Mouse (Mus musculus): ENCODE measurements around the gene Kntc1. TPM values are rescaled to one million over a fixed set of nuclear protein-coding genes. Genes with fewer than 3 reads are reported as not detected.

Kntc1 gene
- polyA plus RNA-seq, 1 experiment from 2014 or later: 51.5 TPM

DNA sequence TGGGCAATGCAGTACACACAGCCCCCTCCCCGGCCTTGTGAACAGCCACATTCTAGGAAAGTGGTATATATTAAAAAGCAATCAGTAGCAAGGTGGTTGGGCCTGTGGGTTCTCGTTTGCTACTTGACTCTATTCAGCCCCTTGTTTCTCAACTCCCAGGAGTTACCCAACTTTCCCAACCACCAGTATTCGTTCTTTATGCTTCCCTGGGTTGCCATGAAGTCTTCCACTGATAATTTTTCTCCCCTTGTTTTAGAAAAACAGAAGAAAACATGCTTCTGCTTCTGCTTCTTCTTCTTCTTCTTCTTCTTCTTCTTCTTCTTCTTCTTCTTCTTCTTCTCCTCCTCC is 93.4 kb downstream of the Kntc1 start:
- WGBS: 64% methylated on average over 3 of the region's 3 CpGs
- Histone ChIP-seq H3K9me3 (no peaks in the 10 kb centered on the region), H3K4me1 (replicated peaks) (no peaks in the 10 kb centered on the region), H3K27me3 (no peaks in the 10 kb centered on the region), H3K36me3 (no peaks in the 10 kb centered on the region), H3K4me2 (no peak overlapping the region), H3K4me3 (replicated peaks) (no peak overlapping the region), H3K27ac (no peak overlapping the region), H3K9ac (replicated peaks) (no peak overlapping the region)
- ATAC-seq (ENCODE audit: insufficient number of reproducible peaks, insufficient read depth, low FRiP score, low TSS enrichment, low read depth): no peak

- H3K4me2 ChIP-seq: no peak overlapping the region
- 55% methylated on average over 4 of the region's 4 CpGs for whole genome bisulfite sequencing
- H3K27me3 ChIP-seq: no peaks in the 10 kb centered on the region
- H3K36me3 ChIP-seq: no peaks in the 10 kb centered on the region
- no peak overlapping the region for H3K27ac ChIP-seq
- H3K4me3 ChIP-seq (replicated peaks): no peak overlapping the region
- no peaks in the 10 kb centered on the region for H3K4me1 ChIP-seq (replicated peaks)
- H3K9me3 ChIP-seq: no peaks in the 10 kb centered on the region
- H3K9ac ChIP-seq (replicated peaks): no peak overlapping the region
- no peak for ATAC-seq (ENCODE audit: insufficient number of reproducible peaks, insufficient read depth, low FRiP score, low TSS enrichment, low read depth)
Measured at GRCm38 (mm10) chr5:123843816-123844215, 94.3 kb downstream of the Kntc1 start.

DNA sequence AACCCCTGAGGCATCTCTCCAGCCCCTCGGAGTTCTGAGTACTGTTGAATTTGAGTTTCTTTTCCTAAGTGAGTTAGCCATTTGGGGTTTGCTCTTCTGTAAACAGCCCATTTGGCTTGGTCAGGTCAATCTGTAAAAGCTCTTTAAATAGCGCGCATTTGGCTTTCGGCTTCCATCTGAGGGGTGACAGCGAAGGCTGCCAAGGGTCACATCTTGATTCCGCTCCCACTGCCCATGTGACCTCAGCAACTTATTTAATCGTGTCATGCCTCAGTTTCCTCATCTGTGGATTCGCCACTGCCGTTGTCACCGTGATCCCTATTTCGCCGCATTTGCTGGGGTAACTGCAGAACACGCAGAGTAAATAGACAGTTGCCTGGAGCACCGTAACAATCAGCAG is 94.8 kb downstream of the Kntc1 start:
- Histone ChIP-seq H3K9ac (replicated peaks) (no peak overlapping the region), H3K4me2 (no peak overlapping the region), H3K4me3 (replicated peaks) (no peak overlapping the region), H3K36me3 (no peaks in the 10 kb centered on the region), H3K27ac (no peak overlapping the region), H3K4me1 (replicated peaks) (no peaks in the 10 kb centered on the region), H3K9me3 (no peaks in the 10 kb centered on the region), H3K27me3 (no peaks in the 10 kb centered on the region)
- 95% methylated on average over 14 of the region's 14 CpGs for WGBS
- no peak for ATAC-seq (ENCODE audit: insufficient number of reproducible peaks, insufficient read depth, low FRiP score, low TSS enrichment, low read depth)

GRCm38 (mm10) chr5:123851398-123851797 is 101.9 kb downstream of the Kntc1 start:
- Histone ChIP-seq H3K4me2 (no peak overlapping the region), H3K4me1 (replicated peaks) (no peaks in the 10 kb centered on the region), H3K36me3 (no peaks in the 10 kb centered on the region), H3K27me3 (no peaks in the 10 kb centered on the region), H3K27ac (no peak overlapping the region), H3K9me3 (peaks cover 6% of the 10 kb centered on the region; the same call in 1 of the 2 replicates), H3K9ac (replicated peaks) (no peak overlapping the region), H3K4me3 (replicated peaks) (no peak overlapping the region)
- no peak for ATAC-seq (ENCODE audit: insufficient number of reproducible peaks, insufficient read depth, low FRiP score, low TSS enrichment, low read depth)
- 33% methylated on average over 2 of the region's 2 CpGs for WGBS

GRCm38 (mm10) chr5:123853877-123854504 is 104.5 kb downstream of the Kntc1 start:
- peaks cover 6% of the 10 kb centered on the region; the same call in 1 of the 2 replicates for H3K9me3 ChIP-seq
- 87% methylated on average over 11 of the region's 11 CpGs for WGBS
- no peak overlapping the region for H3K9ac ChIP-seq (replicated peaks)
- ATAC-seq (ENCODE audit: insufficient number of reproducible peaks, insufficient read depth, low FRiP score, low TSS enrichment, low read depth): no peak
- no peaks in the 10 kb centered on the region; the same call in 1 of the 2 replicates for H3K4me1 ChIP-seq (replicated peaks)
- no peaks in the 10 kb centered on the region for H3K27me3 ChIP-seq
- H3K4me3 ChIP-seq (replicated peaks): no peak overlapping the region
- H3K27ac ChIP-seq: no peak overlapping the region
- no peak overlapping the region for H3K4me2 ChIP-seq
- H3K36me3 ChIP-seq: no peaks in the 10 kb centered on the region

- Histone ChIP-seq H3K4me2 (no peak overlapping the region), H3K4me1 (replicated peaks) (peaks cover 5% of the 10 kb centered on the region; the same call in 1 of the 2 replicates), H3K9ac (replicated peaks) (no peak overlapping the region), H3K27me3 (no peaks in the 10 kb centered on the region), H3K4me3 (replicated peaks) (no peak overlapping the region), H3K27ac (no peak overlapping the region), H3K9me3 (peaks cover 6% of the 10 kb centered on the region; the same call in 1 of the 2 replicates), H3K36me3 (no peaks in the 10 kb centered on the region)
- ATAC-seq (ENCODE audit: insufficient number of reproducible peaks, insufficient read depth, low FRiP score, low TSS enrichment, low read depth): no peak
- WGBS: 91% methylated on average over 9 of the region's 9 CpGs
Measured at GRCm38 (mm10) chr5:123854511-123854910, 105.0 kb downstream of the Kntc1 start.

DNA sequence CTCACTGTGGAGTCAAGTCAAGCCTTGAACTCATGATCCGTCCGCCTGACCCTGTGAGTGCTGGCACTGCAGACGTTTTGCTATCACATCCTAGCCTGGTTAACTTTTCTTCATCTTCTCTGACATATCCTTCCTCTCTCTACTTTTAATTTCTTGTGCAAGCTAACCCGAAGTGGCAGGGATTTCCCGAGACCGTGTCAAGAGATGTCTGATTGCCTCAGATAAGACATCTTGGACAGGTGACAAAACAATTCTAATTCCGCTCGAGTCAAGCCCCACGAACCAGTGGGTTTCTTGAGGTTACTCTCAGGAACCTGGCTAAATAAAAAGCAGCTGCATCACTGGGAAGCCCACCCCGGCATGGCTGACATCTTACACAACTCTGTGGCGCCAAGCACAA is 109.3 kb downstream of the Kntc1 start:
- H3K4me1 ChIP-seq (replicated peaks): peaks cover 7% of the 10 kb centered on the region; the same call in 1 of the 2 replicates
- no peak overlapping the region for H3K4me2 ChIP-seq
- ATAC-seq (ENCODE audit: insufficient number of reproducible peaks, insufficient read depth, low FRiP score, low TSS enrichment, low read depth): no peak
- no peaks in the 10 kb centered on the region for H3K36me3 ChIP-seq
- peaks cover 6% of the 10 kb centered on the region; the same call in 1 of the 2 replicates for H3K9me3 ChIP-seq
- H3K9ac ChIP-seq (replicated peaks): no peak overlapping the region
- H3K27me3 ChIP-seq: no peaks in the 10 kb centered on the region
- H3K27ac ChIP-seq: no peak overlapping the region
- H3K4me3 ChIP-seq (replicated peaks): no peak overlapping the region
- WGBS: 77% methylated on average over 11 of the region's 11 CpGs

GRCm38 (mm10) chr5:123862374-123863350 is 113.1 kb downstream of the Kntc1 start:
- Histone ChIP-seq H3K27ac (no peak overlapping the region), H3K9ac (replicated peaks) (no peak overlapping the region), H3K27me3 (no peaks in the 10 kb centered on the region), H3K4me2 (no peak overlapping the region), H3K36me3 (no peaks in the 10 kb centered on the region), H3K4me3 (replicated peaks) (no peak overlapping the region), H3K9me3 (no peaks in the 10 kb centered on the region), H3K4me1 (replicated peaks) (peaks cover 7% of the 10 kb centered on the region; the same call in 1 of the 2 replicates)
- ATAC-seq (ENCODE audit: insufficient number of reproducible peaks, insufficient read depth, low FRiP score, low TSS enrichment, low read depth): no peak
- WGBS: 87% methylated on average over 15 of the region's 15 CpGs

GRCm38 (mm10) chr5:123863934-123864333 is 114.4 kb downstream of the Kntc1 start:
- Histone ChIP-seq H3K9me3 (no peaks in the 10 kb centered on the region), H3K4me2 (no peak overlapping the region), H3K27me3 (no peaks in the 10 kb centered on the region), H3K4me1 (replicated peaks) (peaks cover 7% of the 10 kb centered on the region; the same call in 1 of the 2 replicates), H3K9ac (replicated peaks) (no peak overlapping the region), H3K27ac (no peak overlapping the region), H3K36me3 (no peaks in the 10 kb centered on the region), H3K4me3 (replicated peaks) (no peak overlapping the region)
- no peak for ATAC-seq (ENCODE audit: insufficient number of reproducible peaks, insufficient read depth, low FRiP score, low TSS enrichment, low read depth)
- WGBS: 91% methylated on average over 14 of the region's 14 CpGs

- Histone ChIP-seq H3K4me2 (no peak within 1 kb of the TSS), H3K36me3 (no peaks in the 10 kb centered on the region)
Measured at GRCm38 (mm10) chr5:123865365-123865764, 115.8 kb downstream of the Kntc1 start, which contains the start of gene Hcar2. Gene Hcar2 (minus strand): TSS chr5:123865499.

DNA sequence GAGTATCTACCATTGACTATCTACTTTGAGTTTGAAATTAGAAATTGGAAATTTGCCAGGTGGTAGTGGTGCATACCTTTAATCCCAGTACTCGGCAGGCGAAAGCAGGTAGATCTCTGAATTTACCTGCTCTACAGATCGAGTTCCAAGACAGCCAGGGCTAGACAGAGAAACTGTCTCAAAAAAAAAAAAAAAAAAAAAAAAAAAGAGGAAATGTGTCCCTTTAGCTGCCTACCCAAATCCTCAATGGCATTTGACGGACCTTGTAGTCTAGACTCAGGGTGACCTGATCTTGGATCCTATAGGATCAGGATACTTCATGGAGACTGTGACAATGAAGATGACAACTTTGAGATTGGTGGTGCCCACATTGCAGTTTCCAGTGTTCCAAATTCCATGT is 116.9 kb downstream of the Kntc1 start:
- 92% methylated on average over 4 of the region's 4 CpGs for WGBS
- Histone ChIP-seq H3K9ac (replicated peaks) (no peak overlapping the region), H3K4me1 (replicated peaks) (0 out of 2 replicates have a peak, but pooled peaks cover 2% of the 10 kb centered on the region), H3K36me3 (no peaks in the 10 kb centered on the region), H3K4me3 (replicated peaks) (no peak overlapping the region), H3K27ac (no peak overlapping the region), H3K27me3 (no peaks in the 10 kb centered on the region), H3K9me3 (no peaks in the 10 kb centered on the region), H3K4me2 (no peak overlapping the region)
- ATAC-seq (ENCODE audit: insufficient number of reproducible peaks, insufficient read depth, low FRiP score, low TSS enrichment, low read depth): no peak

More at GRCm38 (mm10) chr5:123865365-123865764, 115.8 kb downstream of the Kntc1 start, which contains the start of gene Hcar2:
- H3K4me1 ChIP-seq (replicated peaks): 0 out of 2 replicates have a peak, but pooled peaks cover 2% of the 10 kb centered on the region
- no peak within 1 kb of the TSS for H3K27ac ChIP-seq
- 78% methylated on average over 12 of the region's 12 CpGs for WGBS
- ATAC-seq (ENCODE audit: insufficient number of reproducible peaks, insufficient read depth, low FRiP score, low TSS enrichment, low read depth): no peak
- H3K9me3 ChIP-seq: no peaks in the 10 kb centered on the region
- no peak within 1 kb of the TSS for H3K9ac ChIP-seq (replicated peaks)
- no peaks in the 10 kb centered on the region for H3K27me3 ChIP-seq
- no peak within 1 kb of the TSS for H3K4me3 ChIP-seq (replicated peaks)
